Mouse (Mus musculus): ENCODE results near the gene Lmod2.

The Lmod2 gene

GRCm38 (mm10) chr6:24642161-24642560 is 44.6 kb downstream of the Lmod2 start:
- DNase-seq (ENCODE audit: inconsistent ontology term) = no peak

- DNase-seq (ENCODE audit: inconsistent ontology term) = no peak
Measured at GRCm38 (mm10) chr6:24642960-24643359, 45.4 kb downstream of the Lmod2 start.

GRCm38 (mm10) chr6:24645346-24646053 is 47.9 kb downstream of the Lmod2 start:
- no peak for DNase-seq (ENCODE audit: inconsistent ontology term)

GRCm38 (mm10) chr6:24647103-24647691 is 49.6 kb downstream of the Lmod2 start:
- DNase-seq (ENCODE audit: inconsistent ontology term) = no peak

- DNase-seq (ENCODE audit: inconsistent ontology term) = no peak
Measured at GRCm38 (mm10) chr6:24648403-24648802, 50.8 kb downstream of the Lmod2 start.

- no peak for DNase-seq (ENCODE audit: inconsistent ontology term)
Measured at GRCm38 (mm10) chr6:24650719-24651118, 53.2 kb downstream of the Lmod2 start.

- no peak for DNase-seq (ENCODE audit: inconsistent ontology term)
Measured at GRCm38 (mm10) chr6:24651538-24651937, 54.0 kb downstream of the Lmod2 start.
